Mouse (Mus musculus): ENCODE results near the gene Msx2.

DNA sequence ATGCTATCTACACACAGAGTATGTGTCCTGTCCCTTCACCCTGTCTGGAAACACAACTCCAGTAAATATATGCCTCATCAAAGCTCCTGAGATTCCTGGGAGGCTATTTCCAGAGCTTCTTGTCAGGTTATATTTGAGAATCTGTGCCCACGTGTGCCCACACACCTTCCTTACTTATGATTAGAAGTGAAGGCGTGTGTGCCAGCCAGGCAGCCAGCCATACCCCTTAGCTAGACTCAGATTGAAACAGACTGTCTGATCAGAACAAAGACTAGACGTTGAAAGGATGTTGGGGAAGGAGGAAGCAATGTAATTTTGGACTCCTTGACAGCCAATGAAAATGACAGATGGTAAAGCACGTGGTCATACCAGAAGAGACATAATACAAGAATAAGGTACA lies 45.4 kb upstream of the Msx2 start:
- TF ChIP-seq POLR2A (IDR thresholded peaks at IDR 0.05; ENCODE audit: borderline replicate concordance, low read depth, low read length) (no peak), CTCF (IDR thresholded peaks at IDR 0.05; ENCODE audit: low read depth, low read length) (no peak)

Measured in bone marrow macrophage, adult 2 months (primary cell).